Mouse (Mus musculus) layer of hippocampus, postnatal 14 days (tissue): Measurements from ENCODE around the gene Hace1. TPM values are rescaled to one million over a fixed set of nuclear protein-coding genes. Genes with fewer than 3 reads are reported as not detected.
A peak's percentile ranks its signal among the peaks of the same experiment; 100 is the strongest.
"Not testable (repeated sequence)": the region's sequence is repeated elsewhere in the genome, so short reads cannot be mapped to it uniquely, and the experiment has no call there.

ENCODE experiments used
- DNase-seq, 2 experiments: peaks; one replicate each; pipeline ENCODE4 v3.0.0; 2021 to 2022; ENCODE audit warnings: low spot score in 2 of 2, mixed read lengths in 1 of 2
- long read RNA-seq, 2 experiments: library from polyadenylated mRNA; stranded (forward); transcript quantifications; one replicate each; pipeline ENCODE4 v2.0.0; 2021
- total RNA-seq, 2 experiments: library from RNA; stranded (reverse); gene quantifications; 2 replicates each; pipeline ENCODE4 v1.2.3; 2021

The Hace1 gene
- 10 to 100 TPM; 24.7 to 28.0 TPM for total RNA-seq
- long read RNA-seq, experiment 1, transcript Hace1-201 (24 exons, 3,785 nt), result major isoform, 17 of 20 reads
- long read RNA-seq, experiment 1, partial matches to known transcripts, result 0 of 20 reads
- long read RNA-seq, experiment 1, other reads (novel, unspliced or antisense), result 3 of 20 reads
- long read RNA-seq, experiment 2, transcript Hace1-201 (24 exons, 3,785 nt), result major isoform, 30 of 44 reads
- long read RNA-seq, experiment 2, partial matches to known transcripts, result 1 of 44 reads
- long read RNA-seq, experiment 2, other reads (novel, unspliced or antisense), result 13 of 44 reads

DNA sequence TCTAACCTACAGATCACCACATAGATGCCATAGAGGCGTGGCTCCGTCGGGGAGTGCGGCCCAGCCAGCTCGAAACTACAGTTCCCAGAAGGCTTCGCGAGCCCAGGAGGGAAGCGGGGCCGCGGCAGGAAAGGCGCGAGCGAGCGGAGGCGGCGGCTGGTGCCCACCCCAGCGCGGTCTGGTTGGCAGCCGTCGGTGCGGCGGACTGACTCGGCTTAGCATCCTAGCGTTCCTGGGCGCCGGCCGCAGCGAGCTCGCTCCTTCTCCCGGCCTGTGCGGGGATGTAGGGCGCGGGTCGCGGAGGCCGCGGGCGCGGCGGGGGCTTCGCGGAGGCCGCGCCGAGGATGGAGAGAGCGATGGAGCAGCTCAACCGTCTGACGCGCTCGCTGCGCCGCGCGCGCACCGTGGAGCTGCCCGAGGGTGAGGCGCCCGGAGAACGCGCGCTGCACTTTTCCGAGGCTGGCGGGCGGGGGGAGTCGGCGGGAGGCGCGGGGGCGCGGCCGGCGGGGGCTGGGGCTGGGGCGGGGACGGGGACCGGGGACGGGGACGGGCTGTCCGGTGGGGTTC, at the start of gene Hace1:
TSS of gene Hace1 (plus strand) at position 99 of the 567 bp plus-strand sequence.
- DNase-seq, result peak; percentile 85 to 86

DNA sequence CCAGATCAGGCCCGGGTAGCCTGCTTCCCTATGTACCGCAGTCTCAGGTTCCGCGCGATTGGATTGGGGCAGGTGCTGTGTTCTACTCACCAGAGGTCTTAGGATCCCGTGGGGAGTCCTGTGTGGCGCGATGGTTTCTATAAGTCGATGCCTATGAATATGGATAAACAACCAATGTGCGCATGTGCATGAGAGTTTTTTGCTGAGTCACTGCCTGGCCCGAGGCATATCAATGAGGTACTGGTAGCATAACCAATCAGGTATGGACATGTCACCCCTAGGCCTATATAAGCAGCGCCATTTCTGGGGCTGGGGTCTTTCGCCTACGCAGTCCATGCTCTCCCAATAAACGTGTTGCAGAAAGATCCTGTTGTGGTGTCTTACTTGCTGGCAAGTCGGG, 40.3 kb upstream of the Hace1 start:
- DNase-seq, result not testable (repeated sequence)

DNA sequence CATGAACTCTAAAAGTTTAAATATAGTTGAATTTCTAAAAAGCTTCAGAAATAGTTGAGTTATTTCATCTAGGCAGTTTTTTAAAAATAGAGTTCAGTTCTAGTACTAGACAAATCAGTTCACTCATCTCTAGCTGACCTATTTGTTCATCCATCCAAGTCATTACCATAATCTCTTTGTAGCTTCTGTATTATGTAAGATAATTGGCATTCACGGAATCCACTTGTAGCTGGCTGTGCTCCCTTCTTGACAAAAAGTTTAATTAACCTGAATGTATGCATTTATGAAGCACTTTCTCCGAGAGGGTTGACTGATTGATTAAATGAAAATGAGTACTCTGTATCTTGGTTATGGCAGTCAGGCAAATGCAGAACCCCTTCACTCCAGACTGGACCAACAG, 34.9 kb upstream of the Hace1 start:
- DNase-seq, result no peak

DNA sequence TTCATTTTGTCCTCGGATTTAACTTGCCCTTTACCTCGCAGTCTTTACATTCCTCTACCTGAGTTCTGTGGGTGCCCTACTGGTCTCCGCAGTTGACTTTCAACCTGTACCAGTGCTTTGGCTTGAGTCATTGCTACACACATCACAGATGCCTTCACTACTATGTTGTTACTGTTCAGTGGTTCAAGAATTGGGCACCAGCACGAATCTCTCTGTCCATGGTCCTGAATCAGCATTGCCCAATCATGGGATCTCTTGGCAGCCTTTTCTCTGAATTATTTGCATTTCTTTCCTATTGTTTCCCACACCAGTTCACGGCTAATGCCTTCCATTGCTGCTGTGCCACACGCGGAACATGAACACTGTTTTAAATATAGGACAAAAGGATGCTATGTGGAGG, 30.8 kb upstream of the Hace1 start:
- no peak for DNase-seq

DNA sequence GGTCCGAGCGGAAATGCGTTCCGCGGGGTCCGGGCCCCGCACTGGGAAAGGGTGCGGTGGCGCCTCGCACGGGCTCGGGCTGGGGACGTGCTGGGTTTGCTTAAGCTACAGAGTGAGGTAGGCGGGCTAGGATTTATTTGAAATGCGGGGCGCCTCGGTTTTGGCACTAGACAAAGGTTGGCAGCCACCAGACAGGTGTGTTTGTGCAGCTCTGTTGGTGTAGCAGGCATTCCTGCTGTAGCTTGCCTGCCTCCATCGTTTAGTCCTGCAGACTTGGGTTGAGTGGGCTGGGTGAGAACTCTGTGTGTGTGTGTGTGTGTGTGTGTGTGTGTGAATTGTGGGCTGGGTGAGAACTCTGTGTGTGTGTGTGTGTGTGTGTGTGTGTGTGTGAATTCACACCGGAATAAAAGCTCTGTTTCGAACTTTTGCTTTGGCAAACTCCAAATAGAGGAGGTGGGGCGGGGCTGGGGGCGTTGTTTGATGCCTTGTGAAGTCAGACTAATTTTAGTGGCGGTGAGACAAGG, 731 bp downstream of the Hace1 start:
- peak; percentile 37 to 46 for DNase-seq

DNA sequence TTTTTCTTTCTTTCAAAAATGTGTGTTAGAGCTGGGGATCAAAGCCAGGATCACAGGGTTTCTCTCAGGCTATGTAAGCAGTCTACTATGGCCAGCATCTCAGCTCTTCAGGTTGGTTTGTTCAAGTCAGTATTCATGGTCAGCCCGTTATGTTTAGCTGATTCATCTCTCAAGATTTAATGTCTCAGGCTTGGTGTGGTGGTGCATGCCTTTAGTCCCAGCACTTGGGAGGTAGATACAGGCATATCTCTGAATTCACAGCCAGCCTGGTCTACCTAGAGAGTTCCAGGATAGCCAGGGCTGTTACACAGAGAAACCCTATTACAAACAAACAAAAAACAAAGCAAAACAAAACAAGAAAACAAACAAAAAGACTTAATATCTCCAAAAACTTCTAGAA, 5.7 kb downstream of the Hace1 start:
- no peak for DNase-seq

DNA sequence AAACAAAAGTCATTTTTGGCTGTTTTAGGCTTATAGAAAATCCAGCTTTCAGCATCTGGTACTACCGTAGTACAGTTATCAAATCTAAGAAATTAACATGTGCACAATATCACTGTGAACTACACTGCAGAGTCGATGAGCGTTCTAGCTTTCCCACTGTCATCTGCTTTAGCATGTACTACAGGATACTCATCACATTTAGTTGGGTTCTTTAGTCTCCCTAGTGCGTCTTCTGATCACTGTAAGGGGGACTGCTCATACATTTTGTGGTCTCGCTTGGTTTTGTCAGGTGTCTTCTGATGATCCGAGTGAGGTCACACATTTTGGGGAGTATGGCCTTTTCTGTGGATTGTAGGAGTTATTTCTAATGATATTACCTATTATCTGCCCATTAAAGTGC, 6.2 kb downstream of the Hace1 start:
- no peak for DNase-seq

DNA sequence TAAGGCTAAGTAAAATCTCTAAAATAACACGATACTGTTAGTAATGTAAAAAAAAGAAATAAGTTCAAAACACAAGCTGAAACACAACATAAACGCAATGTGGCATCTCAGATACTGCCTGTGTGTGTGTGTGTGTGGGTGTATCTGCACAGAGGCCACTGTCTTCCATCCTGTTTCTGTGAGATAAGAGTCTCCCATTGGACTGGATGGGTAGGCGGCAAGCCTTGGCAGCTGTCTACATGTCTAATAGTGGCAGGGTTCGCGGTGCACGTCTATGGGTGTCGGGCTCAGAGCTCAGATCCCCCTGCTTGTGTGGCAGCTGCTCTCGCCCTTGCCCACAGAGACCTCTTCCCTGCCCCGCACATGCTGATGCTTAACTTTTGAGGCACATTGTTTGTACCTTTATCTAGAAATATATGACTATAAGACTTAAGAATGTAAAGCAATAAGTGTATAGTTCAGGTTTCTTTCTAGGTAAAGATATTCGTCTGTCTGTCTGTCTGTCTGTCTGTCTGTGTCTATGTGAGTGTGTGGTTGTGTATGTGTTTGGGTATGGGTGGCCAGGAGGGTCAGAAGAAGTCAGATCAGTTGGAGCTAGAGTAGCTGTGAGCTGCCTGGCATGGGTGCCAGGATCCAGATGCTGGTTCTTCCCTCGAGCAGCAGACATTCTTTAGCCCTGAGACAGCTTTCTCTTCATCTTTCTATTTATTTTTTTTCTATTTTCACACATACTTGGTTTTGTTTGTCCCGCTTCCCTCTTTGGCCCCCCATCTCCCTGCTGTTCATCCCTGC, 6.9 kb downstream of the Hace1 start:
- no peak for DNase-seq

DNA sequence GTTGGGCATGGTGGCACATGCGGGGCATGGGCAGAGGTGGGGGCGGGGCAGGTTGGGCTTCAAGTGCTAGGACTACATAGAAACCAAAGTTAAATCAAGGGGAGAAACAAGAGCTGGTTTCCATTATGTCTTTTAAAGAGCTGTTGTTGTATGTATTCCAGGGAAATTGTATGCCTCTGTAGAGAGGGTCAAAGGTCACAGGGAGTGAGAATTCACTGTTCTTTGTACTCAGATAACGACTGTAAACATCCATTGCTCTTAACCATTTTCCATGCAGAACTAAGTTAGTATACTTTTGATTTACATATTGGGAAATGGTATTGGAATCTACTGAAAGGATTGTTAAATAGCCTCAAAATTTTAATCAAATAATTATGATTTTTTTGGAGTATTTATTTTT, 28.2 kb downstream of the Hace1 start:
- DNase-seq, result no peak

DNA sequence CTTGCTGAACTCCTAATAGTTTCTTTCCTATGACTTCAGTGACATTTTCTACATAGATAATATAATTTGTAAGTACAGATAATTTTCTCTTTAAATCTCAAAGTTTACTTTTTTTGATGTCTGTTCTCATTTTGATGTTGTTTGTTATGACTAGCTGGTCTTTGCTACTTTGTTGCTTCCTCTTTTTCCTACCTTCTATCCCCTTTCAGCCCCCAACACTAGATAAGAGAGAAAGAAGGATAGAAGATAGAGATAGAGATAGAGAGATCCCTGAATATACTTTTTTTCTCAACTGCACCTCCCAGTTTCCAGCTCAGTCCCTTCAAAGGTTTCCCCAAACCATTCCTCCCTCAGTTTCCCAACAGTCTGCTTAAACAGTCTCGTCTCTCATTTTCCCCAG, 33.1 kb downstream of the Hace1 start:
- no peak for DNase-seq

DNA sequence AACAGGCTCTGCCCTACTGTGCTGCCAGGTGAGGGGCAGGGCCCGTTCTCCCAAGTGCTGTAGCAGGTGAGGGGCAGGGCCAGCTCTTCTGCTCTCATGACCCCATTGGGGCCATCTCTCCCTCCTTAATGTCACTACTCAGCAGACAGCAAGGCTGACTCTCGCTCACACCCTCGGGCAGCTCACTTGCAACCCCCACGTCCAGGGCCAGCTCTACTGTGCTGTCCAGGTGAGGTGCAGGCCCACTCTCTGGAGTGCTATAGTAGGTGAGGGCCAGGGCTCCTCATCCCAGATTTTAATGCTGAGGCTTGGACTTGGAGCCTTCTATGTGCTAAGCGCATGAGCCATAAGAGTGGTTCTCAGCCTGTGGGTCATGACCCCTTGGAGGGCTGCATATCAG, 38.4 kb downstream of the Hace1 start:
- no peak for DNase-seq

DNA sequence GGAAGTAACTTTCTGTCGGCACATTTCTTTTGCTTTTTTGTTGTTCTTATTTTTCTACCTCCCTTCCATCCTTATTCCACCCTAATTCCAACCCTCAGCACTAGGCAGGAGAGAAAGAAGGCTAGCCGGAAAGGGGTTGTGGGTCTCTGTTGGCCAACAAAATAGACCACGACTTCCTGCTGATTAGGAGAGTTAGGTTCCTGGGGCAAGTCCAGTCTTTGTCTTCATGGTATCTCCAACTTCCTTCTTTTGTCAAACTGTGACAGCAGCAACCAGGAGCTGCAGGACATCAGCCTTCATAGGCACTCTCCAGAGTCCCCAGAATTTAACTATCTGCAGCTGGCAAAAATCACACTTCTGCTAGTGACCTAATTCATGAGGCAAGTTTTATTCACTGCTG, 41.4 kb downstream of the Hace1 start:
- DNase-seq, result no peak

DNA sequence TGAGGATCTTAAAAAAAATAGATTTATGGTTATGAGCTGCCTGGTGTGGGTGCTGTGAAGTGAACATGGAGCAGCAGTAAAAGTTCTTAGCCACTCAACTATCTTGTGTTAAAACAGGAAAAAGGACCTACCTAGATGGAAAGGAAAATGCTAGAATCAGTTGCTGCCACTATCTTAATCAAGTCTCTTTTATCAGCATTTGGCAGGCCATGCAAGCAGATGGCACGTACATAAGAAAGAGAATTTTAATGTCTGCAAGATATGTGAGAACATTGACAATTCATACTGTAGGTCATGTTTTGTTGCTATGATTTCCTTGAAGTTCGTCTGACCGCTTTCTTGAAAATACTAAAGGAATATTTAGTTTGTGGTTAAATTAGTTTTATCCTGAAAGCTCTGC, 54.4 kb downstream of the Hace1 start:
- DNase-seq, result no peak

DNA sequence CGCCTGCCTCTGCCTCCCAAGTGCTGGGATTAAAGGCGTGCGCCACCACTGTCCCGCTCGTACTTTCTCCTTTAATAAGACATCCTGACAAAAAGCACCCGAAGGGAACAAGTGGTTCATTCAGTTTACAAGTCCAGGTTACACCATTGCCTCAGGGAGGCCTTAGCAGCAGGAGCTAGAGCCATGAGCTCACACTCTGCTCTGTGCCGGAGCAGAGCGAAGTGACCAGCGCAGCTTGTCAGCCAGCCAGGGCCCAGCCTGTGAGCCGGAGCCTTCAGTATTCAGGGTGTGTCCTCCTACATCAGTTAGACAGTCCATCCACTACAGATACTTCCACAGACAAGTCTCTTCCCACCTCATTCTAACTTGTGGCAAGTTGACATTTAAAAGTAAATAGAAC, 55.0 kb downstream of the Hace1 start:
- DNase-seq, result no peak

DNA sequence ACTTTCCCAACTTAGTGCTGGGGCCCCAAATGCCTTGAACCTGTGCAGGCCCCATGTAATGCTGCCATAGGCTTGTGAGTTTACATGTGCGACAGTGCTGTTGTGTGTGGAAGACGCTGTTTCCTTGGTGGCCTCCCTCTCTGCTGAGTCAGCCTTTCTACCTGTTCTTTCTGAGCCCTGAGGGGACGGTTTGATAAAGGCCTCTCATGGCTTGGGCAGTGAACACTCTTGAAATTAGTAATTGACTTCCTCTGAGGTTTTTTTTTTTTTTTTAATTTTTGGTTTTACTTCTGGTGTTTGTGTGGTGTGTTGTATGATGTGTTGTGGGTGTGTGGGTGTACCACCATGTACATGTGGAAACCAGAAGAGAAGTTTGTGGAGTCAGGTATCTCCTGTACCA, 57.6 kb downstream of the Hace1 start:
- no peak for DNase-seq

DNA sequence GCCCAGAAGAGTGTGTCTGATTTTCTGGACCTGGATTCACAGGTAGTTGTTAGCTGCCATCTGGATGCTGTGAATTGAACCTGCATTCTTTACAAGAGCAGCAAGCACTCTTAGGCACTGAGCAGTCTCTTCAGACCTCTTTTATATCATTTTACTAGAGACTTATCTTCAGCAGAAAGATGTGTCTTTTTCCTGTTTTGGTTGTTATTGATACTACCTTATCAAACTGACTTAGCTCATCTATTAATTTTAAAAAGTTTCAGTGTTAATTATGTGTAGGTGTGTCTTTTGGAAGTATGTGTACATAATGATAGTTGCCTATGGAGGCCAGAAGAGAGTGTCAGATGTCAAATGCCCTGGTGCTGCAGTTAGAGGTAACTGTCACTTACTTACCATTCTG, 62.1 kb downstream of the Hace1 start:
- no peak for DNase-seq

DNA sequence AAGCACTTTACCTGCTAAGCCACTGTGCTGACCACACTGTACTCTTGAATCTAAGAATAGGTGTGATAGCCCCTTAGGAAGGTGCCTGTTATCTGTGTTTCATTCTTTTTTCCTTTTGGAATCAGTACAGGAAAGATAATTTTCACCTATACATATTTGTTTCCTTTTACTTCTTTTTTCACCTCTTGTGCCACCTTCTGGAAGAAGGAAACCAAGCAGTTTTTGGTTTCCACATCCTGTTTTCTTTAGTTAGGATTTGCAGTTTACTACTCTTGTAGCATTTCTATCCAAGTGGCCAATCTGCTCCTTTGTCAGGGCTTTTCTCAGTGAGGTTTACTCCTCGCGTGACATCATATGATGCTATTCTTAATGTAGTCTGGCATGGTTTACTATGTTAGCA, 76.4 kb downstream of the Hace1 start:
- no peak for DNase-seq

DNA sequence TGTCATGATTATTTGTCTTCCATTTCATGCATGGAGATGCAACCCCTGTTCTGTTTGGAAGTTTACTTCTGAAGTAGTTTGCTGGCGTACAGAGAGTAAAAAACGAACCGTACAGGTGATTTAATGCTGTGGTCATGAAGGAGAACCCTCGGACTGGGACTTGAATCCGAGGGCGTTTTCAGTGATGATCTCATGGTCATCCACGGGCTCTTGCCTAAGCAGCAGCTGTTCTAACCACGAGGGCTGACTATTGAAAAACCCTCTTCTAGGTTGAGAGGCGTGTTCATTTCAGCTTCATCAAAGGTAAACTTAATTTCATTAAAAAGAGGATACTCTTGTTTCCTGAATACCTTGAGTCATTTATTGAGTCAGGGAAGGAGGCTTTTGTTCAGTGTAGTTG, 84.4 kb downstream of the Hace1 start:
- no peak for DNase-seq

DNA sequence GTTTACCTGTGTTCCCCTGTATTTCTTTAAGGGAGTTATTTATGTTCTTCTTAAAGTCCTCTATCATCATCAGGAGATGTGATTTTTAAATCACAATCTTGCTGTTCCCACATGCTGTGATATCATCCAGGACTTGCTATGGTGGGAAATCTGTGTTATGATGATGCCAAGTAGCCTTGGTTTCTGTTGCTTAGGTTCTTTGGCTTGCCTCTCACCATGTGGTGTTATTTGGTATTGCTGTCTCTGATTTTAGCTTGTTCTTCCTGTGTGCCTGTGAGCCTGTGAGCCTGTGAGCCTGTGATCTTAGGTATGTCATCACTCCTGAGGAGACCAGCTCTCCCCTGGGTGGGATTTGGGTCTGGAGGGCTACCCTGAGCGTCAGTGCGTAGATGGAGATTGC, 90.6 kb downstream of the Hace1 start:
- peak in 1 of 2 experiments; percentile 58 for DNase-seq

DNA sequence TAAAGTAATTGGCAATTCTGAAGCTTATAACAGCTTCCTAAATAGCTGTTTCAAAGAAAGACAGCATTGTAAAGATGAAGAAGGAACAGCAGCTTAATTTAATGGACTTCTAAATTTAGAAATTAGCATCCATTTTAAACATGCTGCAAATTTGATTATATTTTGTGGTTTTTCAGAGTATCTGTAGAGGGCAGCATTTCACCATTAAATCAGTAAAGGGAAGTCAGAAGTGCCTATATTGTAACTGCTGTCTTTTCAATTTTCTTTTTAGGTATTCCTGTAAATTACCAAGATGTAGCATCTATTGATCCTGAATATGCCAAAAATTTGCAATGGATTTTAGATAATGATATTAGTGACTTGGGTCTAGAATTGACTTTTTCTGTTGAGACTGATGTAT, 99.2 kb downstream of the Hace1 start:
- DNase-seq, result peak in 1 of 2 experiments; percentile 22

DNA sequence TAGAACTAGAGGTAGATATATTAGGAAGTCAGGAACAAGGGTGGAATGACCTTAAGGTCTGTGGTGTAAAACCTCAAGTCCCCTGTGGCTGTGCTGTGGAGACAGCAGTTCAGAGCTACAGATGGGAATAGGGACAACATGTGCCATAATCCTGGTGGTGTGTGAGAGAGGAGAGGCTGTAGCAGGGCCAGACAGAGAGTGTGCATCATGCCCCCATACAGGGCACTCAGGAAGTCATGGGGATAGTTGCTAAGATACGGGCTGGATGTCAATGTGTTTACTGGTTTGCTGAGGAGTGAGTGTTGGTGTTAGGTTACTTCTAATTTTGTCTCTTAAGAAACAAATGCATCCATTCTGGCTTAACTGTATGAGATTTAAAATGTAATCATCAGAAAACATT, 108.6 kb downstream of the Hace1 start:
- DNase-seq, result no peak

DNA sequence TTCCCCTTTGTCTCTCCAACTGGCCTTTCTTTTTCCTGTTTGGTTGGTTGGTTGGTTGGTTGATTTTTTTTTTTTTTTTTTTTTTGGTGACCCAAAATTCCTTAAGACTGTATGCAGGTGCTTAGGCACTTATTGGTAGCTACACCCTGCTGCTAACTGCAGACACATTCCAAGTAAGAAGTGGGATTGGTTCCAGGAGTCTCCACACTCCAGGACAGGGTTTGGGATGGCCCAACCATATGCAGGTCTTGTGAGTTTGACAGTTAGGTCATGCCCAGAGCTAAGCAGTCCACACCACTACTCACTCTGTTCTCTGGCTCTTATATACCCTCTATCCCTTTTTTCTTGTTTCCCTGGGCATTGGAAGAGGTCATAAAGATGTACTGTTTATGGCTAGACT, 117.3 kb downstream of the Hace1 start:
- no peak for DNase-seq
